Mouse (Mus musculus) heart, embryonic 14.5 days (tissue): ENCODE measurements around the gene Snx30. TPM values are rescaled to one million over a fixed set of nuclear protein-coding genes. Genes with fewer than 3 reads are reported as not detected.

ENCODE experiments used
- ATAC-seq: fragments of 200-750 bp; cut with Nextera tagmentation; 2 replicates; pipeline ENCODE4 v1.8.0; 2017; ENCODE audit warnings: low read depth, moderate TSS enrichment; ENCODE audit not compliant: insufficient number of reproducible peaks, insufficient read depth, low FRiP score
- H3K27ac ChIP-seq, 2 experiments: fragments of 200-500 bp in 1 of 2; fragments of 300-500 bp in 1 of 2; sonication (generic) in 1 of 2; replicated peaks in 1 of 2; 2 replicates each; pipeline ENCODE4 v1.5.1; 2012 to 2014; ENCODE audit warnings: low read depth in 2 of 2, low read length in 2 of 2, control low read depth in 1 of 2, mild to moderate bottlenecking in 1 of 2, mixed read lengths in 1 of 2; ENCODE audit not compliant: control insufficient read depth in 1 of 2, insufficient read depth in 1 of 2
- H3K27me3 ChIP-seq: fragments of 300-500 bp; sonication (generic); 2 replicates; pipeline ENCODE4 v1.6.1; 2014; ENCODE audit warnings: mild to moderate bottlenecking, low read length, control low read depth; ENCODE audit not compliant: control insufficient read depth, insufficient read depth
- H3K36me3 ChIP-seq: fragments of 300-500 bp; sonication (generic); 2 replicates; pipeline ENCODE4 v1.6.1; 2014; ENCODE audit warnings: mild to moderate bottlenecking, control low read depth, low read length, mixed read lengths; ENCODE audit not compliant: control insufficient read depth, insufficient read depth
- H3K4me1 ChIP-seq, 2 experiments: fragments of 200-500 bp in 1 of 2; fragments of 300-500 bp in 1 of 2; sonication (generic) in 1 of 2; 2 replicates each; pipeline ENCODE4 v1.6.1; 2012 to 2014; ENCODE audit warnings: low read length in 2 of 2, control low read depth in 1 of 2, mixed read lengths in 1 of 2; ENCODE audit not compliant: control insufficient read depth in 2 of 2, insufficient read depth in 2 of 2
- H3K4me2 ChIP-seq: fragments of 300-500 bp; sonication (generic); 2 replicates; pipeline ENCODE4 v1.6.1; 2014; ENCODE audit warnings: mild to moderate bottlenecking, low read length
- H3K4me3 ChIP-seq, 2 experiments: fragments of 200-500 bp in 1 of 2; fragments of 300-500 bp in 1 of 2; sonication (generic) in 1 of 2; 2 replicates each; pipeline ENCODE4 v1.5.1; 2012 to 2014; ENCODE audit warnings: low read length in 2 of 2, mild to moderate bottlenecking in 2 of 2, control low read depth in 1 of 2, low read depth in 1 of 2, moderate library complexity in 1 of 2; ENCODE audit not compliant: control insufficient read depth in 1 of 2, insufficient read depth in 1 of 2
- H3K9ac ChIP-seq: fragments of 300-500 bp; sonication (generic); 2 replicates; pipeline ENCODE4 v1.6.1; 2014; ENCODE audit warnings: mild to moderate bottlenecking, low read length
- H3K9me3 ChIP-seq: fragments of 300-500 bp; sonication (generic); 2 replicates; pipeline ENCODE4 v1.6.1; 2016; ENCODE audit warnings: low read length, control low read depth; ENCODE audit not compliant: control insufficient read depth
- WGBS: fragments of 180-500 bp; shearing (Covaris S2); extraction: QIAGEN DNeasy Blood & Tissue Kit; methylation state at CpG from one replicate; pipeline ENCODE4 v1.1.7; 2014; 5-methylcytosine and 5-hydroxymethylcytosine counted together
- polyA plus RNA-seq: library from polyadenylated mRNA; unstranded; fragments of >200 nt; fragmentation: Nextera tagmentation; extraction: Ambion mirVana; gene quantifications from 2 replicates; pipeline ENCODE4 v1.2.1, GENCODE M21; 2014

Gene Snx30
- polyA plus RNA-seq, 1 experiment from 2014 or later = 6.6 TPM

DNA sequence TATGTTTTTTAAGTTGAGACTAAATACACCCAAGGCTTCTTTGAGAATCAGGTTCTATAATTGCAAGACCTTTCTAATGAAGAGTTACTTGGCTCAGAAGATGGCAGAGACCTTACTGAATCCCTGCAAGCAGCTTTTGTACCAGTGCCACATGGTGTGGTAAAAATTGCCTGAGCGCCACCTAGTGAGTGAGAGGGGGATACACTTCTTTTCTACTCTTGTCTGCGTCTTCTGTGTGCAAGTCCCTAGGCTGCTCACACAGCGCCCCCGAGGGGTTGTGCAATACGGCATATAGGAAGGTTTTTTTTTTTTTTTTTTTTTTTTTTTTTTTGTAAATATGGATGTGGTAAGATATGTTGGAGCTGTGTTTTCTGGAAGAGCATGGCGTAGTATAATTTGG is 122.7 kb downstream of the Snx30 start:
- peaks cover 2 to 10% of the 10 kb centered on the region in 2 experiments; a peak in 1 of 4 replicates for H3K4me1 ChIP-seq

DNA sequence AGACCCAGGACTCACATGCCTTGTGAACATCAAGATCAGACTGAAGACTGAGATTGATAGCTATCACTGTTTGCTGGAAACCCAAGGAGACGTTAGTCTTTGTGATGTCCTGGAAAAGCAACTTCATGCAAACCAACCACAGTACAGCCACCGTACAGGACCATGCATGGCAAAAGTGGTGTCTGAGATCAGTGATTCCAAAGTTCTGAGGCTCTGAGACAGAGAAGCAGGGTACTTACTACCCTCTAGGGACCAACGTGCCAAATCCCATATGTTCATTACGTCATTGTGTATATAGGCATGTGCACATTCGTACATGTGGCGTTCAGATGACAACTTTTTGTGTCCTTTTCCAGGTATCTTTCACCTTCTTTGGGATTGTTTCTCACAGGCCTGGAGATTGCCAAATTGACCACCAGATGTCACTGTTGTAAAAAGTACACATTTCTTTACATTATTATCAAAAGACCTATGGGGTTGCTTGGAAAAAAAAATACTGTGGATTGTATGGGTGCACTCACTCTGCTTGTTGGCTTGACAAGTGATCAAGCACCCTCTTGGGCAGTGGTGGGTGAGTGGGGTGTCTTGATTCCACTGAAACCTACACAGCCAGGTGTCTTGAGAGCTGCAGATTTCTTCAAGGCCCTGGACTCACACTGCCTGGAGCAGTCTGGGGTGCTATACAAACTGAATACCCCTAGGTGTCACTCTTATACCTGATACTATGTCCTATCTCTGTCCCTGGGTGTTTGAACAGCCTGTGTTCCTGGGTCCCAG is 127.1 kb downstream of the Snx30 start:
- no peaks in the 10 kb centered on the region for H3K4me1 ChIP-seq
- H3K4me3 ChIP-seq = no peak overlapping the region
- no peak overlapping the region for H3K9ac ChIP-seq
- H3K36me3 ChIP-seq = no peaks in the 10 kb centered on the region
- H3K27ac ChIP-seq = no peak overlapping the region
- H3K9me3 ChIP-seq = no peaks in the 10 kb centered on the region
- peak; percentile 31; the same call in 1 of the 2 replicates for ATAC-seq
- no peak overlapping the region for H3K4me2 ChIP-seq
- 48% methylated on average over 6 of the region's 6 CpGs for WGBS
- H3K27me3 ChIP-seq = no peaks in the 10 kb centered on the region

More for the DNA sequence above, 122.7 kb downstream of the Snx30 start:
- ATAC-seq = 0 out of 2 replicates have a peak, but pooled peaks have one; percentile 41
- Histone ChIP-seq H3K4me3 (no peak overlapping the region), H3K27ac (no peak overlapping the region), H3K27me3 (no peaks in the 10 kb centered on the region), H3K9ac (no peak overlapping the region), H3K36me3 (no peaks in the 10 kb centered on the region), H3K9me3 (no peaks in the 10 kb centered on the region), H3K4me2 (no peak overlapping the region)
- 15% methylated on average over 6 of the region's 6 CpGs for WGBS

DNA sequence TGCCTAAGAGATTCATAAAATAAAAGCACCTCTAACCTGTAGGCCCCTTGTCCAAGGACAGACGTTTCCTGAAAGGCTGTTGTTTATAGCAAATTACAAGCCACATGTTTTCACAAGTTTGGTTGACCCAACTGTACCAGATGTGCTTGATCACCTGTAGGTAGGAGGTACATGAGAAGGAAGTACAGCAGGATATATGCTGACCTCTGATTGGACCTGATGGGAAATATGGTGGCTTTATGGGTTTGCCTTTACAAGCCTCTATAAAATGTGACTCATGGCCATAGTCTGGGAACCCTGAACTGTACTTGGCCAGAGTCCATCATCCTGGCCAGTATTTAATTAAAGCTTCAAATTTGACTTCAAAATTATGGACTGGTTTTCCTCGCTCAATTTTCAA is 131.9 kb downstream of the Snx30 start:
- 67% methylated on average over 2 of the region's 2 CpGs for WGBS
- Histone ChIP-seq H3K9ac (no peak overlapping the region), H3K36me3 (no peaks in the 10 kb centered on the region), H3K9me3 (no peaks in the 10 kb centered on the region), H3K27ac (no peak overlapping the region), H3K4me3 (no peak overlapping the region), H3K4me1 (no peaks in the 10 kb centered on the region), H3K27me3 (no peaks in the 10 kb centered on the region), H3K4me2 (no peak overlapping the region)
- ATAC-seq = no peak

Other genes starting within 250 kb of the Snx30 start
- 54.0 and 57.4 TPM in 2 replicates for gene Hsdl2, start 224.3 kb upstream of the Snx30 start, polyA plus RNA-seq
- gene E130308A19Rik, start 179.6 kb upstream of the Snx30 start, polyA plus RNA-seq = 25.9 and 27.7 TPM in 2 replicates
- gene Inip, start 4.3 kb upstream of the Snx30 start, polyA plus RNA-seq = 40.2 and 46.1 TPM in 2 replicates
- 0.11 and 0.18 TPM in 2 replicates for gene Slc46a2, start 109.2 kb downstream of the Snx30 start, polyA plus RNA-seq
- gene Mup4, start 154.9 kb downstream of the Snx30 start, polyA plus RNA-seq = not detected in 2 replicates
- not detected in 2 replicates for gene Mup6, start 158.5 kb downstream of the Snx30 start, polyA plus RNA-seq